Mouse (Mus musculus): ENCODE data around the gene Peli2.
"Not testable (repeated sequence)": the region's sequence is repeated elsewhere in the genome, so short reads cannot be mapped to it uniquely, and the experiment has no call there.

The Peli2 gene

DNA sequence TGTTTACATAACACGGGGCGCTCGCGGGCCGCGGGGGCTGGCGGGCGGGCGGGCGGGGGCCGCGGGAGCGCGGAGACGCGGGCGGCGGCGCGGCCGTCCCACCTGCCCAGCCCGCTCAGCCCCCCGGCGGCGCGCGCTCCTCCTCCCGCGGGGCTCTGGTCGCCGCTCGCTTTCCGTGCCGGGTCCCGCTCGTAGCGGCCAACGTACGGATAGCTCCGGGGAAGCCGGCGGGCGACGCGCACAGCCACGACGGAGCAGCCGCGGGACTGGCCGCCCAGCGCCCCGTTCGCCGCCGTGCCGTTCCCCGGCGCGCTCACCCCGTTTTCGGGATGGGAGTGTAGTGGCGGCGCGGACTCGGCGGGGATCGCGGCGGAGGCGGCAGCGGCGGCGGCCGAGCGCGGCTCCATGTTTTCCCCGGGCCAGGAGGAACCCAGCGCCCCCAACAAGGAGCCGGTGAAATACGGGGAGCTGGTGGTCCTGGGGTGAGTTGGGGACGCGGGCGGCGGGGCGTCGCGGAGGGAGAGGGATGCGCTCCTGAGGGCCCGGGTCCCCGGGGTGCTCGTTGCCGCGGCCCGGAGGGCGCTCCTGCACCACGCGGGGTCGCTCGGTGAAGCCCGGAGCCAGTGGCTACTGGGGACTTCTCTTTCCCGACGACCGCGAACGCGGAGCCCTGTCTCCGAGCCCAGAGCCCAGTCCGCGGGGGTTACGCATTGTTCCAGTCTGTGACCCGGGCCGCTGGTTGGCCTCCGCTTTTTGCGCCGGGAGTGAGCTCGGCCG is at the start of gene Peli2:
Peli2 (plus strand) TSS at position 72 of the 777 bp plus-strand sequence.
- peak; percentile 83 for DNase-seq

DNA sequence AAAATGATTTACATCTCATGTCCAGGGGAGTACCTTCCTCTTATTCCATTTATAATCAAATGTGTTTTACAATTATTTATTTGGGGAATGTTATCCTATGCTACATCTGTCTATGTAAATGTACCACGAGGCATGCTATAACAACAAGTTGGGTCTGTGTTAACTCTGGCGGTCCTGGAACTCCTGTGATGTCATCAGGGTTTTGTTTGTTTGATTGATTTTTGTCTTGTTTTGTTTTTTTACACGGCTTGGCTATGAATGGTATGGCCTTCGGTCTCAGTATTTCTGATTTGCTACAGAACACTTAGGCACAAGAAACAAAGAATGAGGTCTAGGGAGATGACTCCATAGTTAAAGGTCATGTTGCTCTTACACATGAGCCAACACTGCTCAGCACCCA is 48.5 kb upstream of the Peli2 start:
- no peak for DNase-seq

- DNase-seq = no peak
Measured at GRCm38 (mm10) chr14:48073247-48074161, 47.1 kb upstream of the Peli2 start.

- DNase-seq = not testable (repeated sequence)
Measured at GRCm38 (mm10) chr14:48079574-48079973, 41.0 kb upstream of the Peli2 start.

DNA sequence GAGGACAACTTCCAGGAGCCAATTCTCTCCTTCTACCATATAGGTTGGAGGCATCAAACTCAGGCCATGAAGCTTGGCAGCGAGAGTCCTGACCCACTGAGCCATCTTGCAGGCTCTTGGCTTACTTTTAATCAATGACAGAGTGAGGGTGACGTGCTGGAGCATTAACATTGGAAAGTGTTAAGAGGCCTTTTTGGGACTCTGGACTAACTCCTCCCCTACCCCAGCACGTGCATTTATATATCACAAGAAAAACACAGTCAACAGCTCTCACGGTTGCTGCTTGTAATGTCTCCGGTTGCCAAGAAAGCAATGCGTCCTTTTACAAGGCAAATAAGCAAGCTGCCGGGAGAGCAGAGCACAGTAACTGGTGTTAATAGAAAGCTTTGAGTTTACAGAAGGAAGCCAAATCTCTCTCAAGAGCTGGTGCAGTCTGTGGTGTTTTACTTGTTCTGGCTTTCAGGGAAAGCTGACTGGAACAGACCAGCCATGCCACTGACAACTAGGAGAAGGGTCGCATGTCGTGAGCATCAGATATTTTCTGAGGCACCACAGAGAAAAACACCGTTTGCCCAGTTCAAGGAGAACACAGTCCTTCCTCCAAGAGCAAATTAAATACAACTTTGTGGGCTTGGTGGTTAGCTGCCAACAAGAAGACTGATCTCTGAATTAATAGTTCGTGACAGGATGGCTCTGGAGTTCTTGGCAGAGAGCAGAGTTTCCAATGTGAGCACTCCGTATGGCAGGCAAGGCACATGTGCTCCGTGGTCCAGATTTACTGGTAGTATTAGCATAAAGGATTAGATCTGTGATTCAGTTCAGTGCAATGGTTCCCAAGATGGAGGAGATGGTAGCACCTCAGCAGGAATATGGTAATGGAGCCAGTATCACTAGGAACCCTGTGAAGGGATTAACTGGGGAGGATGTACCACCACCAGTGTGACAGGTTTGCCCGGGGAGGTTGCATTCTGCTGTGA is 36.5 kb upstream of the Peli2 start:
- DNase-seq = peak; percentile 25

DNA sequence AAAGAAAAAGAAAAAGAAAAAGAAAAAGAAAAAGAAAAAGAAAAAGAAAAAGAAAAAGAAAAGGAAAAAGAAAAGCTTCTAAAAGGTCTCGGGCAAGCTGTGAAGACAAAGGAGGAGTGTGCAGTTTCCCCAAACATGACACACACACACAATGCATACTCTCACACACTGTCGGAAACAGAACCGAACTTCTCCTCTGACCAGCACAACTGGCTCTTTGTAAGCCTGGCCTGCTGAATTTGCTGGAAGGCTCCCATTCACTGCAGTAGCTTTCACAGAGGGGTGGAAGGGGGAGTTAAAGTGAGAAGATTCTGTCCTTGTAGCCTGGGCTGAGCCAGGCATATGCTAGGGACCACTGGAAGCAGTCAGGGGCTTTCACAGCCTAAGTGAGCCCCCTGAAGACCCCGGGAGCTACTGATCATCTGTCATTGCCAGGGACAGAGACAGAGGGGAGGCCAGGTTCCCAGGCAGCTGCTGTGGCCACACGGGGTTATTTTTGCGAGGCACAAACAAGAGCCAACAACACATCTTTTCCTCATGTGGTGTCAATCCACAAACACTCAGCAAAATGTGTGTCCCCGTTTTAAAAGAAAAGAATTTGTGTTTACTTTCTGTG is 33.8 kb upstream of the Peli2 start:
- DNase-seq = no peak

DNA sequence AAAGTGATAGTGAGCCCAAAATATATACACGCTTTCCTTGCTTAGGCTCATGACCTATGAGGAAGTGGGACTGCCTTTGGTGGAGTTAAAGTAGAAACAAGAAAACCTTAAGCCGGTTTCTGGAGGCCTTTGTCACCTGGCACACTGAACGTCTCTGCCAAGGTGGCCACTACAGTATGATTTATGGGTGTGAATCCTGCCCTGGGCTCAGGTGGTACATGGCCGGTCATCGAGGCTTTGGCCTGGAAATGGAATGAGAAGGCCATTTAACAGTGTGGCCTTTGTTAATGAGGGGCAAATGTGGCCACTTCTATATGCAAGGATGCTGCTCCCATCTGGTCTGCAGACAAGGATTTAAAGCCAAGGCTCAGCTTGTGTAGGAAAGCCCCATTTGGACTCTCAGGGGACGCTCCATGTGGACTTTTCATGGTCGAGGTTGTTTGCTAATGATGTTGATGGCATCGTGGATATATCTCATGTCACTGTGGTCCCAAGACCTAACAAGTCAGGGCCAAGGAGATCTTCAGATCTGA is 33.3 kb upstream of the Peli2 start:
- DNase-seq = no peak

DNA sequence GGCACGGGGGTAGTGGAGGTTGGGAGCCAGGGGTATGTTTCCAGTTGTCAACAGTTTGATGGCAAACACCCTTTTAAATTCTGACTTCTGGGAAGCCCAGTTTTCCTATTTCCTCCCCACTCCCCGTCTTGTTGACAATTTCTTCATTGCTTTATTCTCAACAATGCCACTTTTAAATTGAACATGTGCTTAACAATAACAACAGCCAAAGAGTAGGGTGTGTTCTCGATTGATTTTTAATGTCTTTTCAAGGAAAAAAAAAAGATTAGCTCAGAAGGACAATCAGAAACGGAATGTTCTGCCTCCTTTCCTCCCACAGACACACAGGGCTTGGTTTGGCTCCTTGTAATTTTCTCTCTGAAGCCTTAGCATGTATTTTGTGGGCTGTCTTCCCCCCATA is 30.2 kb upstream of the Peli2 start:
- no peak for DNase-seq

DNA sequence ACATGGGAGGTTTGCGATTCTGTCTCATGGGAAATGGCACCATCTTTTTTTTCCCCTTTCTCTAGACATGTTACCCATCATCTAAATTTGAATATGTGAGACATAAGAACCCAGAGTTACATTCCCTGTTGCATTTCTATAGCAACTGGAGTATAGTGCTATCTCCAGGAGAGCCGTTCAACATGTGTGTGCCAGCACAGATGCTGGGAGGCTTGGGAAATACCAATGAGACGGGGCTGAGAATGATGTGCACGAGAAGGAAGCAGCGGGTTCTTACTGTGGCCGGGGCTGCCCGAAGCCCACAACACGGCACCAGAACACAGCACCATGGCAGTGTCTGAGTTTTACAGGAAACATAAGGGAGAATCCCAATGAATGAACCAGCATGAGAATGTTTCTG is 29.5 kb upstream of the Peli2 start:
- DNase-seq = no peak

GRCm38 (mm10) chr14:48098253-48098652 is 22.4 kb upstream of the Peli2 start:
- DNase-seq = no peak

DNA sequence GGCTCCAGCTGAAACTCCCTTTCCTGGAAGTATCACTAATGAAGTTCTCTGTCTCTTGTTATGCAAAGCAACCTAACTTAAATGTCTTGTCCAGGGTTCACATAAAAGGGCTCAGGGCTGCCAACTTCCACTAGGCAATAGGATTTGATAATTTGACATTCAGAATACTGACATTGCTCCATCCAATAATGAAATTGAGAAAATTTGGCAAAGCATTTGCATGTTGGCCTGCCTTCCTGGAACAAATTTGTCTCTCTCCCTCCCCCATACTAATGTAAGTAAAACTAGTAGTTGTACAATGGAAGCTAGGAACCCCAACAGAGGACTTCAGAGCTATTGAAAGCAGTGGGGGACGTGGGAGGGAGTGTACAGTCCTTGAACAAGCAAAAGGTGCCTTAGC is 21.3 kb upstream of the Peli2 start:
- DNase-seq = no peak

GRCm38 (mm10) chr14:48106453-48106852 is 14.2 kb upstream of the Peli2 start:
- no peak for DNase-seq

DNA sequence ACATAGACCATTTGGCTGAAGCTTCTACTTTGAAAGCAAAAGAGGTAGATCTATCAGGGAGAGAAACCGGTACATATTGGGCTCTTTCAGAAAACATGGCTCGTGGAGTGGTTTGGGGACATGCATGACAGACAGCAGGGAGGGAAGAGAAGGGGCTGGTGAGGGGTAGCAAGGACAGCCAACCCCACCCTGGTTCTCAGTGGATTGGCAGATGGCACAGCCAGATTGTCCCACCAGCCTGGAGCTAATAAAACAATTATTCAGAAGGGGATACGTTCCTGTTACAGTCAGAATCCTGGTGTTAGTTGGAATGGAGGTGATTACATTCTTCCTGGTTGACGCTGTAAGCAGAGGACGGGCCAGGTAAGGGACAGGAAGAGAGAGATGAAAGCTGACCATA is 2.6 kb upstream of the Peli2 start:
- DNase-seq = no peak

DNA sequence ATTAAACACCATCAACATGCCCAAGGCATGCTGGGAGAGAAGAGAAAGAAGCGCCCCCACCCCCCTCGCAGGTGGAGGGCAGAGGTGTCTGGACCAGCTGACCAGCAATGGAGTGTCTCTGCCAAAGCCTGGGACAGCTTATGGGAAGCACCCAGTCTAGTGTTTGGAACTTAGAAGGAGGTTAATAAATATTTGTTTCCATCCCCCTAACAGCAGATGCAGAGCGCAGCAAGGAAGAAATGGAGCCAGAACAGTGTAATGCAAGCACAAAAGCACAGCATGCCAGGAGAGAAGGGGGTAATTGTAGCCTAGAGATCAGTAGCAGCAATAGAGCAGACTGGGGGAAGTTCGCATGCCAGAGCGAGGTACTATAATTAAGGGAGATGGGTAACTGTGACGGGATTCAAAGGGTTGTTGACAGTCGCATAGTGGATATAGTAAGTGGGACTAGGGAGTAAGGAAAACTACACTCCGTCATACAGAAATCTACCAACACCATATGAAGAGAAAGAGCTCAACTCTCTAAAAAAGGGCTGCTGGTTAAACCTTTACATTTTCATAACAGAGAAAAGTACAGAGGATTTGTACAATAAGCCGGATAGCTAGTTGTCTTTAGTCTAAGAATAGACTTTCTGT is 1.5 kb upstream of the Peli2 start:
- no peak for DNase-seq

DNA sequence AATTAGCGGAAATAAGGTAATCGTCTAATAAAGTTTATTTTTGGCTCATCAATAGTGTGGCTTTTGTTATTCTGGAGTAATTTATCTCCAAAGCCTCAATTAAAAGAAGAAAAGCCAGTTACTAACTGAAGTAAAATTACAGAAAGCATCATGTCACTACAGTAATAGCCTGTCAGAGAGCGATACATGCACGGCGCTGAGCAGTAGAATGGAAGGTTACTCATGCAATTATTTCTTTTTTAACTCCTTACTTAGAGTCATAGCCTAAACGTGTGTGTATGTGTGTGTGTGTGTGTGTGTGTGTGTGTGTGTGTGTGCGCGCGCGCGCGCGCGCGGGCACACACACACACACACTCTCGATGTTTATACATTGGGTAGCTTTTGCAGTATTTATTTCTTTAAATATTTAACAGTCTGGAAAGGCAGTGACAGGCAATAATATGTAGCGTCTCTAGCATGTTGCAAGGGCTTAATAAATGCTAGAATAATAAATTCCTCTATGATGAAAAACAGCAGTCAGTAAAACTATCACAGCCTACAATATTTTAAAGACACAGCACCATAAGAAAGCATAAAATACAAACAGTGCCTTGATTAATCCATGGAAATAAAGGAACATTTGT is 864 bp upstream of the Peli2 start:
- no peak for DNase-seq

DNA sequence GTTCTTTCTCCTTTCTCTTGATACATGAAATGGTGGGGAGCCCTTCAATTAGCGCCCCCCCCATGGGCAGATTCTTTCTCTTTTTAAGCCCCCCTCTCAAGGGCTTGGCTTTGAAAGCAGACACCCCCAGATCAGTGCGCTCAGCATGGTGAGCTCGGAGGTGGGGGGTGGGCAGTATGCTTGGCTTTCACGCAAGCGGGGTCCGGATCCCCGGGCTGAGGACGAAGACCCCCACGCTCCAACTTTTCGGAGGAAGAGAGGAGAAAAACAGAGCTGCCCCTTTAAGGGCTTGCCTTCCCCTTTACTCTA is 226 bp upstream of the Peli2 start:
- no peak for DNase-seq

- peak; percentile 51 for DNase-seq
Measured at GRCm38 (mm10) chr14:48121529-48122517, 1.2 kb downstream of the Peli2 start.

- DNase-seq = no peak
Measured at GRCm38 (mm10) chr14:48124011-48124410, 3.4 kb downstream of the Peli2 start.

DNA sequence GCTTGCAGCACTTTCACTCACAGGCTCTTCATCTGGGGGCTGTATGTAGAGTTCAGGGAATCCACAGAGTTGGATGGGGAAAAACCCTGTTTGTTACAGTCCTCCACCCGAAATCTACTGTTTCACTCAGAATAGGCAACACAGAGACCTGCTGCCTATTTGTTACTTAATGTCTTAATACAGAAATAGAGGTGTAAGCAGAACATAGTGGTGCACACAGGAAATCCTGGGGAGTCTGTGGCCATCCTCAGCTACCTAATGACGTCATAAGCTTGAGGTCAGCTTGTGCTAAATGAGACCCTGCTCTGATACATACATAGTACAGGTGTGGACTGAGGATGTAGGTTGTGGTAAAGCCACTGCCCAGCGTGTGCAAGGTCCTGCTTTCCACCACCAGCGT is 4.2 kb downstream of the Peli2 start:
- DNase-seq = no peak

- no peak for DNase-seq
Measured at GRCm38 (mm10) chr14:48125971-48126370, 5.3 kb downstream of the Peli2 start.
